9 mouse cellular contexts compared by ENCODE assay signal in genomic region chr11:69457006-69457579, GRCm38 (mm10). TPM values are rescaled to one million over a fixed set of nuclear protein-coding genes. Genes with fewer than 3 reads are reported as not detected.
A peak's percentile ranks its signal among the peaks of the same experiment; 100 is the strongest.
DNase-seq lines count a peak whose midpoint lies in the region; ATAC-seq and TF ChIP-seq lines count a peak whose summit lies in the region.
"Had no signal": no experiment of that assay in that cellular context is flagged by ENCODE, and none has a peak within 500 bp of the region (broad histone marks: within the 10 kb centered on the region; RNA-seq: fewer than 3 reads in every experiment).

No protein-coding gene starts in this region.

- H3K4me2 ChIP-seq in heart, postnatal 0 days (ENCODE audit: low read depth, low read length): no peak overlapping the region
- H3K4me2 ChIP-seq in limb, embryonic 11.5 days (ENCODE audit: low read depth, severe bottlenecking): no peak overlapping the region
- H3K4me2 ChIP-seq: lung, embryonic 15.5 days had no signal

- peaks cover 21% of the 10 kb centered on the region; the same call in 1 of the 2 replicates for H3K4me1 ChIP-seq in heart, postnatal 0 days (ENCODE audit: control insufficient read depth, insufficient read depth)
- H3K4me1 ChIP-seq in limb, embryonic 11.5 days (ENCODE audit: control insufficient read depth, insufficient read depth, low read length): 0 out of 2 replicates have a peak, but pooled peaks cover 9% of the 10 kb centered on the region

- H3K27me3 ChIP-seq in heart, postnatal 0 days (ENCODE audit: control insufficient read depth, insufficient read depth, low read length): no peaks in the 10 kb centered on the region
- no peaks in the 10 kb centered on the region for H3K27me3 ChIP-seq in limb, embryonic 11.5 days (ENCODE audit: control insufficient read depth, insufficient read depth, low read length)
- H3K27me3 ChIP-seq: lung, embryonic 15.5 days had no signal

- TF ChIP-seq CTCF in heart, postnatal 0 days (IDR thresholded peaks at IDR 0.05; ENCODE audit: low read depth): no peak

- H3K36me3 ChIP-seq in heart, postnatal 0 days (replicated peaks; ENCODE audit: control insufficient read depth, insufficient read depth, low read length): no peaks in the 10 kb centered on the region
- H3K36me3 ChIP-seq in limb, embryonic 11.5 days (ENCODE audit: control insufficient read depth, insufficient read depth, low read length): no peaks in the 10 kb centered on the region
- H3K36me3 ChIP-seq: lung, embryonic 15.5 days had no signal

- DNase-seq in gastrocnemius, postnatal 10 days: peak; percentile 65
- DNase-seq in gastrocnemius, adult 8-10 months (ENCODE audit: low spot score in 2 of 2): no peak
- DNase-seq in adrenal gland, postnatal 10 days: peak; percentile 55
- DNase-seq in heart, postnatal 0 days (ENCODE audit: low spot score): no peak
- DNase-seq in limb, embryonic 11.5 days (ENCODE audit: low spot score): peak; percentile 39
- peak; percentile 55 for DNase-seq in retina, postnatal 1 day
- no peak for DNase-seq in right cerebral cortex, postnatal 25 days
- no peak for DNase-seq in frontal cortex, postnatal 36 days (ENCODE audit: low spot score in 2 of 2)

- H3K27ac ChIP-seq in heart, postnatal 0 days (ENCODE audit: low read depth): 0 out of 2 replicates have a peak overlapping the region, but pooled peaks have one; percentile 11
- no peak overlapping the region for H3K27ac ChIP-seq in limb, embryonic 11.5 days (replicated peaks; ENCODE audit: low read depth, low read length)
- H3K27ac ChIP-seq: lung, embryonic 15.5 days had no signal

- no peak overlapping the region for H3K9ac ChIP-seq in heart, postnatal 0 days (replicated peaks; ENCODE audit: low read depth, low read length)
- H3K9ac ChIP-seq in limb, embryonic 11.5 days (ENCODE audit: low read length): no peak overlapping the region
- H3K9ac ChIP-seq: lung, embryonic 15.5 days had no signal

- TF ChIP-seq EP300 in heart, postnatal 0 days (IDR thresholded peaks at IDR 0.05; ENCODE audit: low read depth): no peak

- ATAC-seq in heart, postnatal 0 days (ENCODE audit: insufficient read depth, low read depth): peak; percentile 78
- no peak for ATAC-seq in limb, embryonic 11.5 days (ENCODE audit: insufficient number of reproducible peaks, low FRiP score, low TSS enrichment, low read depth)

- H3K4me3 ChIP-seq in heart, postnatal 0 days (ENCODE audit: low read depth, low read length): no peak overlapping the region
- H3K4me3 ChIP-seq in limb, embryonic 11.5 days (ENCODE audit: low read depth, low read length): no peak overlapping the region
- H3K4me3 ChIP-seq: lung, embryonic 15.5 days had no signal

- 13% methylated on average over 6 of the region's 6 CpGs for WGBS in heart, postnatal 0 days
- WGBS in limb, embryonic 11.5 days: 42% methylated on average over 6 of the region's 6 CpGs

- no peaks in the 10 kb centered on the region for H3K9me3 ChIP-seq in heart, postnatal 0 days (replicated peaks; ENCODE audit: control insufficient read depth, low read length)
- no peaks in the 10 kb centered on the region for H3K9me3 ChIP-seq in limb, embryonic 11.5 days (ENCODE audit: control insufficient read depth, low read length)
- H3K9me3 ChIP-seq: lung, embryonic 15.5 days had no signal

RNA-seq across cellular contexts. Expression of gene Kdm6b, which starts 43.6 kb away (rescaled TPM):
- total RNA-seq in gastrocnemius, postnatal 10 days (2021): 10 to 100 TPM; 35.9 to 47.5 TPM
- 10 to 100 TPM; 19.1 to 22.9 (median 20.8) TPM for total RNA-seq in gastrocnemius, adult 8-10 months (2022)
- total RNA-seq in adrenal gland, postnatal 10 days (2021): 10 to 100 TPM; 49.0 to 53.4 TPM
- 7.8 and 10.0 TPM in 2 replicates for total RNA-seq in heart, postnatal 0 days (2014; rRNA removed; ENCODE audit: low replicate concordance)
- polyA plus RNA-seq in heart, postnatal 0 days (2015; fragmentation: Nextera tagmentation; extraction: Ambion mirVana): 23.0 and 23.6 TPM in 2 replicates
- polyA plus RNA-seq in limb, embryonic 11.5 days (2014; fragmentation: Nextera tagmentation; extraction: Ambion mirVana): 42.4 and 44.5 TPM in 2 replicates

RNA-seq across cellular contexts. Expression of gene Tmem88, which starts 59.1 kb away (rescaled TPM):
- total RNA-seq in gastrocnemius, postnatal 10 days (2021): 10 to 100 TPM; 14.0 to 15.7 TPM
- total RNA-seq in gastrocnemius, adult 8-10 months (2022): 1 to 10 TPM; 4.1 to 4.6 (median 4.1) TPM
- 10 to 100 TPM; 29.1 to 33.0 TPM for total RNA-seq in adrenal gland, postnatal 10 days (2021)
- 32.4 and 33.0 TPM in 2 replicates for total RNA-seq in heart, postnatal 0 days (2014; rRNA removed; ENCODE audit: low replicate concordance)
- 59.7 and 62.5 TPM in 2 replicates for polyA plus RNA-seq in heart, postnatal 0 days (2015; fragmentation: Nextera tagmentation; extraction: Ambion mirVana)
- 22.7 and 23.6 TPM in 2 replicates for polyA plus RNA-seq in limb, embryonic 11.5 days (2014; fragmentation: Nextera tagmentation; extraction: Ambion mirVana)

Comparison
In these comparisons a context has a peak if more than half of its experiments do, and no peak if none do; other contexts are left out.
1. DNase-seq: peak in gastrocnemius, postnatal 10 days (single experiment), adrenal gland, postnatal 10 days (single experiment), limb, embryonic 11.5 days (single experiment) and retina, postnatal 1 day (single experiment); none in gastrocnemius, adult 8-10 months (0 of 2), heart, postnatal 0 days (single experiment), right cerebral cortex, postnatal 25 days (single experiment) and frontal cortex, postnatal 36 days (0 of 2).